Mouse (Mus musculus) T-helper 2 cell (primary cell): ENCODE results near the gene Stk4.

Experiments
- in situ Hi-C: fragments of 300-600 bp; cut with MboI, MseI; formaldehyde crosslinking; loops from one replicate; pipeline ENCODE4 v1.15.1; 2025; ENCODE audit warnings: high pct_unique_total_duplicates

The Stk4 gene

GRCm38 (mm10) chr2:164126533-164126955, 56.4 kb downstream of the Stk4 start:
- in situ Hi-C loops = no loop called here

GRCm38 (mm10) chr2:164127297-164127696, 57.2 kb downstream of the Stk4 start:
- in situ Hi-C loops = no loop called here

GRCm38 (mm10) chr2:164128576-164129411, 58.7 kb downstream of the Stk4 start:
- in situ Hi-C loops = no loop called here

GRCm38 (mm10) chr2:164131586-164131985, 61.5 kb downstream of the Stk4 start:
- in situ Hi-C loops = no loop called here

- in situ Hi-C loops = no loop called here
Measured at GRCm38 (mm10) chr2:164134563-164134962, 64.4 kb downstream of the Stk4 start.

GRCm38 (mm10) chr2:164135367-164135766, 65.2 kb downstream of the Stk4 start:
- in situ Hi-C loops = no loop called here

- in situ Hi-C loops = no loop called here
Measured at GRCm38 (mm10) chr2:164136393-164136792, 66.3 kb downstream of the Stk4 start.

GRCm38 (mm10) chr2:164137754-164138153, 67.6 kb downstream of the Stk4 start:
- in situ Hi-C loops = no loop called here

- in situ Hi-C loops = no loop called here
Measured at GRCm38 (mm10) chr2:164142021-164142420, 71.9 kb downstream of the Stk4 start.

- in situ Hi-C loops = no loop called here
Measured at GRCm38 (mm10) chr2:164144025-164144424, 73.9 kb downstream of the Stk4 start.

- in situ Hi-C loops = no loop called here
Measured at GRCm38 (mm10) chr2:164144541-164144940, 74.4 kb downstream of the Stk4 start.

GRCm38 (mm10) chr2:164146556-164146955, 76.4 kb downstream of the Stk4 start:
- in situ Hi-C loops = no loop called here

GRCm38 (mm10) chr2:164150086-164150760, 80.1 kb downstream of the Stk4 start:
- in situ Hi-C loops = no loop called here

- in situ Hi-C loops = no loop called here
Measured at GRCm38 (mm10) chr2:164152341-164152740, 82.2 kb downstream of the Stk4 start.

GRCm38 (mm10) chr2:164154007-164154406, 83.9 kb downstream of the Stk4 start:
- in situ Hi-C loops = no loop called here

- in situ Hi-C loops = no loop called here
Measured at GRCm38 (mm10) chr2:164156158-164156557, 86.0 kb downstream of the Stk4 start.

GRCm38 (mm10) chr2:164158838-164159237, 88.7 kb downstream of the Stk4 start:
- in situ Hi-C loops = no loop called here

GRCm38 (mm10) chr2:164161515-164162055, 91.5 kb downstream of the Stk4 start:
- in situ Hi-C loops = no loop called here

GRCm38 (mm10) chr2:164164941-164165340, 94.8 kb downstream of the Stk4 start:
- in situ Hi-C loops = no loop called here

- in situ Hi-C loops = no loop called here
Measured at GRCm38 (mm10) chr2:164167752-164168570, 97.8 kb downstream of the Stk4 start.

GRCm38 (mm10) chr2:164168571-164168946, 98.4 kb downstream of the Stk4 start:
- in situ Hi-C loops = no loop called here

GRCm38 (mm10) chr2:164170326-164170725, 100.2 kb downstream of the Stk4 start:
- in situ Hi-C loops = no loop called here
